Mouse (Mus musculus): Measurements from ENCODE around the gene B430306N03Rik. TPM values are rescaled to one million over a fixed set of nuclear protein-coding genes. Genes with fewer than 3 reads are reported as not detected.
"Not testable (repeated sequence)": the region's sequence is repeated elsewhere in the genome, so short reads cannot be mapped to it uniquely, and the experiment has no call there.

B430306N03Rik gene
- polyA plus RNA-seq, 1 experiment: 18.8 TPM

GRCm38 (mm10) chr17:48334186-48334585, 18.2 kb downstream of the B430306N03Rik start:
- H3K4me1 ChIP-seq (ENCODE audit: control insufficient read depth, insufficient read depth, low read length): peaks cover 2% of the 10 kb centered on the region; the same call in 1 of the 2 replicates
- H3K27ac ChIP-seq (ENCODE audit: insufficient read depth, low read depth, low read length): no peak overlapping the region
- TF ChIP-seq POLR2A (IDR thresholded peaks at IDR 0.05; ENCODE audit: borderline replicate concordance, low read depth, low read length) (no peak), CTCF (IDR thresholded peaks at IDR 0.05; ENCODE audit: low read depth, low read length) (no peak)
- no peak overlapping the region for H3K4me3 ChIP-seq (ENCODE audit: insufficient read depth, low read length)

DNA sequence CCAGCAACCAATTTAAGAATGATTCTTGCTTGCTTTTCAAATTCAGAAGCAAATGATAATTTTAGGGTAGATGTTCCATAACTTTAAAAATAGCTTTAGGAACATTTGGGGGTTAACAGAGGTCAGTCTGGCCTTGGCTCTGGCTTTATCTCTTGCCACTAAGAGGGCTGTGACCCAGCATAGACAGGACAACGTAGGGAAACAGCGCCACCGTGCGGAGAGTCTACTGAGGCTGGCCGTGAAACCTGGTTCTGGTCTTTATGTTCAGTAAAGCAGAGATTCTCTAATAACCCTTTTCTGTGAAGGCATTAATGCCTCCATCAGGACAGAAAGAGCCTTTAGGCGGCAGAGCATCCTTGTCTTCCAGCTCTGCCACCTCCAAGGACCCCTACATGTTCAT, 20.9 kb downstream of the B430306N03Rik start:
- no peak overlapping the region for H3K27ac ChIP-seq (ENCODE audit: insufficient read depth, low read depth, low read length)
- H3K4me1 ChIP-seq (ENCODE audit: control insufficient read depth, insufficient read depth, low read length): peaks cover 7% of the 10 kb centered on the region

DNA sequence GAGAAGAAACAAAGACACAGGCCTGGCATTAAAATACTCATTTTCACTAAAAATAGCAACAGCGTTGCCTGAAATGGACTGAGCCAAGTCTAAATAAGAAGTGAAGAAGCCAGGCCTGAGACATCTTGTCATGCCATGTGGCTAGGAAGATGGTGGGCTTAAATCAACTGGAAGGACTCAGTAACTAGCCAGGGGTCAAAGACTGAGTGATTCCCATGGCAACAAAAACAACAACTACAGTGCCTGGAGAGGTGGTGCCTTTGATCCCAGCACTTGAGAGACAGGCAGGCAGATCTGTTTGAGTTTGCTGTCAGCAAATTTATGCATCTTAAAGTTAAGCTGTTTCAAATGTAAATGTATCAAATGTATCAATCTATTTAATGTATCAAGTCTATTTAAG, 24.3 kb downstream of the B430306N03Rik start:
- Histone ChIP-seq H3K4me3 (ENCODE audit: insufficient read depth, low read length) (no peak overlapping the region), H3K4me1 (ENCODE audit: control insufficient read depth, insufficient read depth, low read length) (peaks cover 11% of the 10 kb centered on the region), H3K27ac (ENCODE audit: insufficient read depth, low read depth, low read length) (no peak overlapping the region)
- no peak for TF ChIP-seq CTCF (IDR thresholded peaks at IDR 0.05; ENCODE audit: low read depth, low read length)
- no peak for TF ChIP-seq POLR2A (IDR thresholded peaks at IDR 0.05; ENCODE audit: borderline replicate concordance, low read depth, low read length)

More for the DNA sequence above, 20.9 kb downstream of the B430306N03Rik start:
- H3K4me3 ChIP-seq (ENCODE audit: insufficient read depth, low read length): no peak overlapping the region
- TF ChIP-seq POLR2A (IDR thresholded peaks at IDR 0.05; ENCODE audit: borderline replicate concordance, low read depth, low read length) (no peak), CTCF (IDR thresholded peaks at IDR 0.05; ENCODE audit: low read depth, low read length) (peak; percentile 82)

DNA sequence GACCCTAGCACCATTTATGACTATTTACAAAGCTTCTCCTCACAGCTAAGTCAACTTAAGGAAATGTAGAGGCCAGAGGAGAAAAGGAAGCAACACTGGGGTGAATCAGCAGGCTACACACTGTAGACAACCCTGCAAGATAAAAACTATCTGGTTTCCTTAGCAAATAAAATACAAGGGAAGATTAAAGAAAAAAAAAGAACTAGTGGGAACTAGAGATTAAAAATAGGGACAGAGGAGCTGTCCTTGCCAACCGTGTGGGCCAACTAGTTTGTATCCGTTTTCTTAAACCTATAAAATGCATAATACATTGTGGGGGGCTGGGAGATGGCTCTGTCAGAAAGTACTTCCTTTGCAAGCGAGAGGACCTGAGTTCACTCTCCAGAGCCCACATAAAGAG, 26.0 kb downstream of the B430306N03Rik start:
- TF ChIP-seq CTCF (IDR thresholded peaks at IDR 0.05; ENCODE audit: low read depth, low read length) (no peak), POLR2A (IDR thresholded peaks at IDR 0.05; ENCODE audit: borderline replicate concordance, low read depth, low read length) (no peak)
- peaks cover 19% of the 10 kb centered on the region for H3K4me1 ChIP-seq (ENCODE audit: control insufficient read depth, insufficient read depth, low read length)
- no peak overlapping the region for H3K4me3 ChIP-seq (ENCODE audit: insufficient read depth, low read length)
- peak overlapping the region; percentile 4; the same call in 1 of the 2 replicates for H3K27ac ChIP-seq (ENCODE audit: insufficient read depth, low read depth, low read length)

DNA sequence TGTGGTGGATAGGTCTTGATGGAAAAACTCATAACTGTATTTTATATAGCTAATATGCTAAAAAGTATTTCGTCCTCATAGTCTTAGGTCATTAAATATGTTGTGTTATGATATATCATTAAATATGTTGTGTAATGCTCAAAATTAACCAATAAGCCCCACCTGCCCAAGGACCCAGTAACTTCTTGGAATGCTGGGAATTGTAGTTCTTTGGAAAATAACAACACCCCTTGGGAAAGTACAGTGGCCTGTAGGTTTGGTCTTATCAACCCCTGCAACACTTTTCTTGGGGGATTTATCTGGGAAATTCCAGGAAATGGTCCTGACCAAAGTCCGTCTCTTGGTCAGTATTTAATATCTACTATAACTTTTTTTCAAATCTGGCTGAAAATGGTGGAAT, 27.1 kb downstream of the B430306N03Rik start:
- H3K4me1 ChIP-seq (ENCODE audit: control insufficient read depth, insufficient read depth, low read length): peaks cover 17% of the 10 kb centered on the region
- no peak overlapping the region for H3K4me3 ChIP-seq (ENCODE audit: insufficient read depth, low read length)
- TF ChIP-seq CTCF (IDR thresholded peaks at IDR 0.05; ENCODE audit: low read depth, low read length) (no peak), POLR2A (IDR thresholded peaks at IDR 0.05; ENCODE audit: borderline replicate concordance, low read depth, low read length) (no peak)
- H3K27ac ChIP-seq (ENCODE audit: insufficient read depth, low read depth, low read length): no peak overlapping the region

GRCm38 (mm10) chr17:48345824-48346223, 29.9 kb downstream of the B430306N03Rik start:
- Histone ChIP-seq H3K4me1 (ENCODE audit: control insufficient read depth, insufficient read depth, low read length) (peaks cover 33% of the 10 kb centered on the region), H3K27ac (ENCODE audit: insufficient read depth, low read depth, low read length) (peak overlapping the region; percentile 95), H3K4me3 (ENCODE audit: insufficient read depth, low read length) (peak overlapping the region; percentile 78)
- no peak for TF ChIP-seq CTCF (IDR thresholded peaks at IDR 0.05; ENCODE audit: low read depth, low read length)
- TF ChIP-seq POLR2A (IDR thresholded peaks at IDR 0.05; ENCODE audit: borderline replicate concordance, low read depth, low read length): no peak

DNA sequence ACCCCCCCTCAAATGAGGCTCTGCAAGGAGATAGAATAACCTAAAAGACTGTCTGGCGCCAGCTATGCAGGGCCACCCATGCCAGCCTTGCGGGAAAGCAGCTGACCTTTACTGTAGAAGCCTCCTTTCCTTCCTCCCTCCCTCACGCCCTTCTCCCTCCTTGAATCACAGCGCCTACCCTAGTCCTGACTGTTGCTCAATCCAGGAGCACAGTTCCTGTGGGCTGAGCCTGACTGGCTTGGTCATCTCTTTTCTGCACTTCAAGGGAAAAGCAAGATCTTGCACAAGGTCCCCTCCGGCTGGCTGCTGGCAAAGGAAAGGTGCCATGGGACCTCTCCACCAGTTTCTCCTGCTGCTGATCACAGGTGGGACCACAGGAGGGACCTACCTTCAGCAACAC, 30.3 kb downstream of the B430306N03Rik start, which contains the start of gene Trem2:
Gene Trem2 (plus strand): TSS at position 171 of the 400 bp plus-strand sequence.
- H3K4me1 ChIP-seq (ENCODE audit: control insufficient read depth, insufficient read depth, low read length): peaks cover 36% of the 10 kb centered on the region
- peak within 1 kb of the TSS; percentile 95 for H3K27ac ChIP-seq (ENCODE audit: insufficient read depth, low read depth, low read length)
- H3K4me3 ChIP-seq (ENCODE audit: insufficient read depth, low read length): peak within 1 kb of the TSS; percentile 78
- TF ChIP-seq POLR2A (IDR thresholded peaks at IDR 0.05; ENCODE audit: borderline replicate concordance, low read depth, low read length) (no peak), CTCF (IDR thresholded peaks at IDR 0.05; ENCODE audit: low read depth, low read length) (no peak)

DNA sequence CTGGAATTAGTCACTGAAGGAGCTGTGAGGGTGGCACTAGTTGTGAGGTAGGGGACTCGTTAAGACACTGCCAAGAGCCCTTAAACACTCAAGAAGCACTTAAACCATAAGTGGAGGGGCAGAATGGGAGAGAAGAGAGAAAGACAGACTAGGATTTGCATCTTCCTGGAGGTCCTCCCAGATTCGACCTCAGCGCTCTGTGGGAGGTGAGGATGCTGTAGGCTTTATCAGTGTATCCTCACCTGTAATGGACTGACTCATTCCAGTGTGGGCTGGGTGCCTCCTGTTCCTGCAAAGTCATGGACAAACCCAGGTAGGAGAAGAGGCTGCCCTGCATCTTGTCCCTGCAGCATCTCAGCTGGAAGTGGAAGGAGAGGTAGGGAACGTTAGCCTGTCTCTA, 30.9 kb downstream of the B430306N03Rik start:
- H3K4me3 ChIP-seq (ENCODE audit: insufficient read depth, low read length): peak overlapping the region; percentile 78
- TF ChIP-seq CTCF (IDR thresholded peaks at IDR 0.05; ENCODE audit: low read depth, low read length) (no peak), POLR2A (IDR thresholded peaks at IDR 0.05; ENCODE audit: borderline replicate concordance, low read depth, low read length) (no peak)
- H3K4me1 ChIP-seq (ENCODE audit: control insufficient read depth, insufficient read depth, low read length): peaks cover 35% of the 10 kb centered on the region
- H3K27ac ChIP-seq (ENCODE audit: insufficient read depth, low read depth, low read length): peak overlapping the region; percentile 95

- TF ChIP-seq POLR2A (IDR thresholded peaks at IDR 0.05; ENCODE audit: borderline replicate concordance, low read depth, low read length) (no peak), CTCF (IDR thresholded peaks at IDR 0.05; ENCODE audit: low read depth, low read length) (no peak)
- Histone ChIP-seq H3K27ac (ENCODE audit: insufficient read depth, low read depth, low read length) (peak overlapping the region; percentile 95), H3K4me1 (ENCODE audit: control insufficient read depth, insufficient read depth, low read length) (peaks cover 37% of the 10 kb centered on the region), H3K4me3 (ENCODE audit: insufficient read depth, low read length) (peak overlapping the region; percentile 78)
Measured at GRCm38 (mm10) chr17:48347287-48347686, 31.3 kb downstream of the B430306N03Rik start.

DNA sequence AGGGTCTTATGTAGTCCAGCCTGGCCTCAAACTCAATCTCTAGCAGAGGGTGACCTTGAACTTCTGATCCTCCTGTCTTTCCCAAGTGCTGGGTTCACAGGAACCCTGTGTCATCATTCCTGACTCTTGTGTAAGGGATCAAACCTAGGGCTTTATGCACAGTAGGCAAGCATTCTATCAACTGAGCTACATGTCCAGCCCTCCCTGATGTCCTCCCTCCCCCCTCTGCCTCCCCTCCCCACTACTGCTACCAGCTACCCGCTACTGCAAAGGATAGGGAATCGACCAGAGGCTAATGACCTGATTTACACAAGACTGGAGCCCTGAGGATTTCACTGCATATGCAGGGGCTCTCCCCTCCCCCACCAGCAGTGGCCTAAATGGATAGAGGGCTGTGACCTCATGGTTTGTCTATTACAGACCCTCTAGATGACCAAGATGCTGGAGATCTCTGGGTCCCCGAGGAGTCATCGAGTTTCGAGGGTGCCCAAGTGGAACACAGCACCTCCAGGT, 34.8 kb downstream of the B430306N03Rik start:
- Histone ChIP-seq H3K27ac (ENCODE audit: insufficient read depth, low read depth, low read length) (no peak overlapping the region), H3K4me1 (ENCODE audit: control insufficient read depth, insufficient read depth, low read length) (peaks cover 54% of the 10 kb centered on the region), H3K4me3 (ENCODE audit: insufficient read depth, low read length) (no peak overlapping the region)
- TF ChIP-seq POLR2A (IDR thresholded peaks at IDR 0.05; ENCODE audit: borderline replicate concordance, low read depth, low read length) (no peak), CTCF (IDR thresholded peaks at IDR 0.05; ENCODE audit: low read depth, low read length) (no peak)

GRCm38 (mm10) chr17:48352976-48353375, 37.0 kb downstream of the B430306N03Rik start:
- H3K27ac ChIP-seq (ENCODE audit: insufficient read depth, low read depth, low read length); H3K4me3 ChIP-seq (ENCODE audit: insufficient read depth, low read length): not testable (repeated sequence)
- H3K4me1 ChIP-seq (ENCODE audit: control insufficient read depth, insufficient read depth, low read length): peaks cover 58% of the 10 kb centered on the region
